Comparison of ENCODE assay signal across 8 mouse cellular contexts in the genomic region with DNA sequence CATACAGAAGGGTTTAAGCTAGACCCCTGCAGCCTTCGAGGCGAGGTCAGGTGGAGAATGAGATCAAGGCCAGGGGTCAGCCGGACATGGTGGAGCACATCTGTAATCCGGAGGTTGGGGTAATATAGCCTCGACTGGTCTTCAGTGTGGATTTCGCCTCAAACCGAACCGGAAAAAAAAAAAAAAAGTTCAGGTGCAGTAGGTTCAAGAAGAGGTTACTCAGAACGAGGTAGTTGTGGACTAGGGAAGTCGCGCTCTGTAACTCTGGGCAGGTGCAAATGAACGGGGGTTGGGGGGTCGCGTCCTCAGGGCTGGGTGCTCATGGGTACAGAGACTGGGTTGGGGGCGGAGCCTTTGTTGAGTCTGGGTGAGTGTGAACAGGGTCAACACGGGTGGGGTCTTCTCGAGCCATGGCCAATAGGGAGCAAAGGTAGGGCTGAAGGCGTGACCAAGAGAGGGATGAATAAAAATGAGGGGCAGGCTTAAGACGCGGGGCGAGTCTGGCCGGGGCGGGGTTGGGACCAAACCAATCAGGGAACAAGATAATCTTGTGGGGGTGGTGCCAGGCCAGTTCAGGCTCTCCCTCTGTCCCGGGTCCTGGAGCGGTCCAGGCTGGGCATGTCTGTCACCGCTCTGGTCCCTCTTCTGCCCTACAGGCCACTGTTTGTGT. TPM values are rescaled to one million over a fixed set of nuclear protein-coding genes. Genes with fewer than 3 reads are reported as not detected.
A peak's percentile ranks its signal among the peaks of the same experiment; 100 is the strongest.
DNase-seq lines count a peak whose midpoint lies in the region; ATAC-seq lines count a peak whose summit lies in the region.

No protein-coding gene starts in this region.

- H3K27me3 ChIP-seq in intestine, embryonic 15.5 days (replicated peaks) = no peaks in the 10 kb centered on the region
- H3K27me3 ChIP-seq in limb, embryonic 13.5 days = peaks cover 29% of the 10 kb centered on the region
- H3K27me3 ChIP-seq in midbrain, embryonic 13.5 days = peaks cover 27% of the 10 kb centered on the region
- peaks cover 15% of the 10 kb centered on the region for H3K27me3 ChIP-seq in stomach, embryonic 16.5 days (ENCODE audit: control insufficient read depth, insufficient read depth, low read length)

- H3K4me3 ChIP-seq in intestine, embryonic 15.5 days (replicated peaks) = peak overlapping the region; percentile 32
- H3K4me3 ChIP-seq in limb, embryonic 13.5 days = peak overlapping the region; percentile 31
- H3K4me3 ChIP-seq in midbrain, embryonic 13.5 days (replicated peaks) = peak overlapping the region; percentile 38
- H3K4me3 ChIP-seq in stomach, embryonic 16.5 days (replicated peaks; ENCODE audit: low read length) = peak overlapping the region; percentile 45

- 2% methylated on average over 26 of the region's 26 CpGs for WGBS in intestine, embryonic 15.5 days
- 1% methylated on average over 26 of the region's 26 CpGs for WGBS in limb, embryonic 13.5 days
- WGBS in midbrain, embryonic 13.5 days = 2% methylated on average over 26 of the region's 26 CpGs
- under 1% methylated on average over 26 of the region's 26 CpGs for WGBS in stomach, embryonic 16.5 days

- peaks cover 11% of the 10 kb centered on the region for H3K4me1 ChIP-seq in intestine, embryonic 15.5 days (replicated peaks)
- H3K4me1 ChIP-seq in limb, embryonic 13.5 days = peaks cover 10% of the 10 kb centered on the region
- peaks cover 16% of the 10 kb centered on the region for H3K4me1 ChIP-seq in midbrain, embryonic 13.5 days (replicated peaks)
- peaks cover 7% of the 10 kb centered on the region; the same call in 1 of the 2 replicates for H3K4me1 ChIP-seq in stomach, embryonic 16.5 days (ENCODE audit: control insufficient read depth, insufficient read depth, low read length)

- H3K9ac ChIP-seq in intestine, embryonic 15.5 days = no peak overlapping the region
- H3K9ac ChIP-seq in limb, embryonic 13.5 days = no peak overlapping the region; the same call in 1 of the 2 replicates
- peak overlapping the region; percentile 37 for H3K9ac ChIP-seq in midbrain, embryonic 13.5 days (replicated peaks)
- peak overlapping the region; percentile 9; the same call in 1 of the 2 replicates for H3K9ac ChIP-seq in stomach, embryonic 16.5 days (ENCODE audit: low read length)

- peak; percentile 94 for ATAC-seq in granulocyte monocyte progenitor cell, adult 5-6 weeks (replicated peaks; ENCODE audit: poor library complexity, severe bottlenecking)
- peak; percentile 95 for ATAC-seq in intestine, embryonic 15.5 days
- peak; percentile 92 for ATAC-seq in limb, embryonic 13.5 days (ENCODE audit: low FRiP score, low read depth)
- ATAC-seq in midbrain, embryonic 13.5 days = peak; percentile 91
- ATAC-seq in stomach, embryonic 16.5 days (ENCODE audit: insufficient read depth, low FRiP score) = peak; percentile 93

- no peaks in the 10 kb centered on the region for H3K36me3 ChIP-seq in intestine, embryonic 15.5 days
- no peaks in the 10 kb centered on the region for H3K36me3 ChIP-seq in limb, embryonic 13.5 days
- no peaks in the 10 kb centered on the region for H3K36me3 ChIP-seq in midbrain, embryonic 13.5 days
- H3K36me3 ChIP-seq in stomach, embryonic 16.5 days (ENCODE audit: control insufficient read depth, insufficient read depth, low read length) = no peaks in the 10 kb centered on the region

- H3K4me2 ChIP-seq in intestine, embryonic 15.5 days (replicated peaks) = peak overlapping the region; percentile 66
- peak overlapping the region; percentile 62 for H3K4me2 ChIP-seq in limb, embryonic 13.5 days (replicated peaks)
- peak overlapping the region; percentile 60 for H3K4me2 ChIP-seq in midbrain, embryonic 13.5 days (replicated peaks)
- H3K4me2 ChIP-seq in stomach, embryonic 16.5 days (ENCODE audit: low read depth, low read length) = peak overlapping the region; percentile 66

- DNase-seq in 3T3-L1 (ENCODE audit: low read depth, low spot score) (peak; percentile 80), adipocyte (ENCODE audit: low spot score) (peak; percentile 31)
- DNase-seq in embryo, embryonic 10.5 days (ENCODE audit: low spot score) = peak; percentile 90

- no peaks in the 10 kb centered on the region for H3K9me3 ChIP-seq in intestine, embryonic 15.5 days
- H3K9me3 ChIP-seq in limb, embryonic 13.5 days = no peaks in the 10 kb centered on the region
- H3K9me3 ChIP-seq in midbrain, embryonic 13.5 days = no peaks in the 10 kb centered on the region
- H3K9me3 ChIP-seq in stomach, embryonic 16.5 days (replicated peaks; ENCODE audit: control insufficient read depth, low read length) = no peaks in the 10 kb centered on the region

- H3K27ac ChIP-seq in intestine, embryonic 15.5 days = no peak overlapping the region
- no peak overlapping the region for H3K27ac ChIP-seq in limb, embryonic 13.5 days
- H3K27ac ChIP-seq in midbrain, embryonic 13.5 days = no peak overlapping the region
- no peak overlapping the region for H3K27ac ChIP-seq in stomach, embryonic 16.5 days (ENCODE audit: low read length)

RNA-seq across cellular contexts. Expression of gene Sec14l5, which starts 0.4 kb away (rescaled TPM):
- not detected in 2 replicates for total RNA-seq in granulocyte monocyte progenitor cell, adult 5-6 weeks (2014; fragmentation: Nextera tagmentation)
- not detected in 2 replicates for total RNA-seq in granulocyte monocyte progenitor cell, adult 5-6 weeks (2017)
- polyA plus RNA-seq in intestine, embryonic 15.5 days (2015; fragmentation: Nextera tagmentation; extraction: Ambion mirVana) = 0.03 TPM in 1 of 2 replicates, not detected in the other
- 0.06 and 0.10 TPM in 2 replicates for polyA plus RNA-seq in limb, embryonic 13.5 days (2015; fragmentation: Nextera tagmentation; extraction: Ambion mirVana)
- polyA plus RNA-seq in midbrain, embryonic 13.5 days (2015; fragmentation: Nextera tagmentation; extraction: Ambion mirVana) = 0.98 and 1.1 TPM in 2 replicates
- polyA plus RNA-seq in stomach, embryonic 16.5 days (2015; fragmentation: Nextera tagmentation; extraction: Ambion mirVana) = 0.09 and 0.27 TPM in 2 replicates

RNA-seq across cellular contexts. Expression of gene Ppl, which starts 14.3 kb away (rescaled TPM):
- total RNA-seq in granulocyte monocyte progenitor cell, adult 5-6 weeks (2014; fragmentation: Nextera tagmentation) = not detected in 2 replicates
- not detected in 2 replicates for total RNA-seq in granulocyte monocyte progenitor cell, adult 5-6 weeks (2017)
- polyA plus RNA-seq in intestine, embryonic 15.5 days (2015; fragmentation: Nextera tagmentation; extraction: Ambion mirVana) = 4.4 and 4.7 TPM in 2 replicates
- 5.5 and 5.8 TPM in 2 replicates for polyA plus RNA-seq in limb, embryonic 13.5 days (2015; fragmentation: Nextera tagmentation; extraction: Ambion mirVana)
- 0.12 and 0.13 TPM in 2 replicates for polyA plus RNA-seq in midbrain, embryonic 13.5 days (2015; fragmentation: Nextera tagmentation; extraction: Ambion mirVana)
- polyA plus RNA-seq in stomach, embryonic 16.5 days (2015; fragmentation: Nextera tagmentation; extraction: Ambion mirVana) = 62.8 and 101 TPM in 2 replicates

RNA-seq across cellular contexts. Expression of gene Nagpa, which starts 57.3 kb away (rescaled TPM):
- 42.0 and 68.1 TPM in 2 replicates for total RNA-seq in granulocyte monocyte progenitor cell, adult 5-6 weeks (2014; fragmentation: Nextera tagmentation)
- 64.8 and 75.8 TPM in 2 replicates for total RNA-seq in granulocyte monocyte progenitor cell, adult 5-6 weeks (2017)
- polyA plus RNA-seq in intestine, embryonic 15.5 days (2015; fragmentation: Nextera tagmentation; extraction: Ambion mirVana) = 27.6 and 29.9 TPM in 2 replicates
- polyA plus RNA-seq in limb, embryonic 13.5 days (2015; fragmentation: Nextera tagmentation; extraction: Ambion mirVana) = 15.5 and 16.5 TPM in 2 replicates
- 8.6 and 10.1 TPM in 2 replicates for polyA plus RNA-seq in midbrain, embryonic 13.5 days (2015; fragmentation: Nextera tagmentation; extraction: Ambion mirVana)
- polyA plus RNA-seq in stomach, embryonic 16.5 days (2015; fragmentation: Nextera tagmentation; extraction: Ambion mirVana) = 19.6 and 19.7 TPM in 2 replicates

Comparison
In these comparisons a context has a peak if more than half of its experiments do, and no peak if none do; other contexts are left out.
1. DNase-seq: peak in every context shown above with its lines; median percentile 90 in embryo, embryonic 10.5 days; 80 in 3T3-L1; 31 in adipocyte.
2. H3K9ac ChIP-seq: peak in midbrain, embryonic 13.5 days (single experiment) and stomach, embryonic 16.5 days (single experiment); none in intestine, embryonic 15.5 days (single experiment) and limb, embryonic 13.5 days (single experiment).
3. Peak in every context shown above with its lines, with median percentiles within 50 percentile points of each other: ATAC-seq, H3K4me2 ChIP-seq and H3K4me3 ChIP-seq.